Mouse (Mus musculus) embryonic facial prominence, embryonic 14.5 days (tissue): Measurements from ENCODE around the gene Snx33. TPM values are rescaled to one million over a fixed set of nuclear protein-coding genes. Genes with fewer than 3 reads are reported as not detected.

ENCODE experiments used
- ATAC-seq: fragments of 200-750 bp; cut with Nextera tagmentation; 2 replicates; pipeline ENCODE4 v1.8.0; 2017; ENCODE audit warnings: low read depth, moderate number of reproducible peaks, moderate TSS enrichment
- DNase-seq: peaks from one replicate; pipeline ENCODE4 v3.0.0-alpha.2; 2015; ENCODE audit warnings: low spot score
- H3K27ac ChIP-seq: fragments of 300-500 bp; sonication (generic); replicated peaks from 2 replicates; pipeline ENCODE4 v1.5.1; 2014; ENCODE audit warnings: low read depth, mild to moderate bottlenecking, low read length, moderate library complexity
- H3K27me3 ChIP-seq: fragments of 300-500 bp; sonication (generic); replicated peaks from 2 replicates; pipeline ENCODE4 v1.6.1; 2014; ENCODE audit warnings: low read length; ENCODE audit not compliant: control insufficient read depth, insufficient read depth
- H3K36me3 ChIP-seq: fragments of 300-500 bp; sonication (generic); 2 replicates; pipeline ENCODE4 v1.6.1; 2014; ENCODE audit warnings: low read length, mixed read lengths; ENCODE audit not compliant: control insufficient read depth, insufficient read depth
- H3K4me1 ChIP-seq: fragments of 300-500 bp; sonication (generic); 2 replicates; pipeline ENCODE4 v1.6.1; 2014; ENCODE audit warnings: antibody characterized with exemption, low read length; ENCODE audit not compliant: control insufficient read depth, insufficient read depth
- H3K4me2 ChIP-seq: fragments of 300-500 bp; sonication (generic); 2 replicates; pipeline ENCODE4 v1.6.1; 2014; ENCODE audit warnings: low read depth, mild to moderate bottlenecking, low read length, moderate library complexity, mixed read lengths
- H3K4me3 ChIP-seq: fragments of 300-500 bp; sonication (generic); 2 replicates; pipeline ENCODE4 v1.5.1; 2014; ENCODE audit warnings: low read depth, mild to moderate bottlenecking, low read length
- H3K9ac ChIP-seq: fragments of 300-500 bp; sonication (generic); 2 replicates; pipeline ENCODE4 v1.6.1; 2014; ENCODE audit warnings: low read depth, mild to moderate bottlenecking, low read length, moderate library complexity, mixed read lengths
- H3K9me3 ChIP-seq: fragments of 300-500 bp; sonication (generic); 2 replicates; pipeline ENCODE4 v1.6.1; 2016; ENCODE audit warnings: low read length; ENCODE audit not compliant: control insufficient read depth
- WGBS: fragments of 180-500 bp; shearing (Covaris S2); extraction: QIAGEN DNeasy Blood & Tissue Kit; methylation state at CpG from one replicate; pipeline ENCODE4 v1.1.7; 2014; 5-methylcytosine and 5-hydroxymethylcytosine counted together
- polyA plus RNA-seq: library from polyadenylated mRNA; unstranded; fragments of >200 nt; fragmentation: Nextera tagmentation; extraction: Ambion mirVana; gene quantifications from 2 replicates; pipeline ENCODE4 v1.2.1, GENCODE M21; 2014

Gene Snx33
- polyA plus RNA-seq, 1 experiment from 2014 or later = 7.8 TPM

DNA sequence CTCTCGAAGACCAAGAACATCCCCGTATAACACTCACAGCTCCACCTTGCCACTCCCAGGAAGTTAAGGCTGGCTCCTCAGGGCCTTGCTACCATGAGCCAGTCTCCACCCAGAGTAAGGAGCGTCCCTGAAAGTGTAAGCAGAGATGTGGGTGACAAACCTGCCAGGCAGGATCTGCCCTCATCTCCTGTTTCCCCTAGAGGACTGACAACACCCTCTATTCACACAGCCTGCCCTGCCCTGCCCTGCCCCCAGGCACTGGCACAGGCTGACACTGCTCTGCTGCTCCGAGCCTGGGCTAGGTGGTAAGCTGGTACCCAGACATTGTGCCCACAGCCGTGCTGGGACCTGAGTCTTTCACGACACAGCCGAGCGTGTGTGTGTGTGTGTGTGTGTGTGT, 27.0 kb downstream of the Snx33 start:
- ATAC-seq (peak; percentile 91), DNase-seq (peak; percentile 83)
- H3K4me1 ChIP-seq = peaks cover 3% of the 10 kb centered on the region; the same call in 1 of the 2 replicates
- H3K27me3 ChIP-seq = no peaks in the 10 kb centered on the region
- H3K4me2 ChIP-seq = no peak overlapping the region
- WGBS = 46% methylated on average over 8 of the region's 8 CpGs
- no peaks in the 10 kb centered on the region for H3K9me3 ChIP-seq
- H3K27ac ChIP-seq = 0 out of 2 replicates have a peak overlapping the region, but pooled peaks have one; percentile 58
- H3K9ac ChIP-seq = no peak overlapping the region
- H3K4me3 ChIP-seq = no peak overlapping the region
- peaks cover 4% of the 10 kb centered on the region; the same call in 1 of the 2 replicates for H3K36me3 ChIP-seq

DNA sequence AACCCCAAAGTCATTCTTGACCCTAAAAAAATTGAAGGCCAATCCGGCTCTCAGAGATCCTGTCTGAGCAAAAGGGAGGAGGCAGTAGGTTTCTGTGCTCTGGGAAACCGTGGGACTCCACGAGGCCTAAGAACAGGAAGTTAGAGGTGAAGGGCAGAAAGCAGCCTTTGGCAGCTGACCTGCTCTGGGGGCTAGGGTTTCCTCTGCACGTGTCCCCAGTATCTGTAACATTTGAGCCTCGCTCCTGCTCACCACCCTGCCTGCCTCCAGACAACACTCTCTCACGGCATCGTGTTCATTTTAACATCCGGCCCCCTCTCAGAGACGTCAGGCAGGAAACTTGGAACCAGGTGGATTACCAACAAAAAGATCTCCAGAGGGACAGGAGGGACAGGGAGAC, 27.6 kb downstream of the Snx33 start:
- 18% methylated on average over 9 of the region's 9 CpGs for WGBS
- H3K9ac ChIP-seq = peak overlapping the region; percentile 34; the same call in 1 of the 2 replicates
- no peaks in the 10 kb centered on the region for H3K9me3 ChIP-seq
- no peaks in the 10 kb centered on the region for H3K27me3 ChIP-seq
- ATAC-seq = peak; percentile 20; the same call in 1 of the 2 replicates
- peaks cover 3% of the 10 kb centered on the region; the same call in 1 of the 2 replicates for H3K4me1 ChIP-seq
- H3K4me3 ChIP-seq = no peak overlapping the region
- H3K4me2 ChIP-seq = no peak overlapping the region
- peak; percentile 39 for DNase-seq
- H3K27ac ChIP-seq = peak overlapping the region; percentile 58
- peaks cover 4% of the 10 kb centered on the region; the same call in 1 of the 2 replicates for H3K36me3 ChIP-seq

DNA sequence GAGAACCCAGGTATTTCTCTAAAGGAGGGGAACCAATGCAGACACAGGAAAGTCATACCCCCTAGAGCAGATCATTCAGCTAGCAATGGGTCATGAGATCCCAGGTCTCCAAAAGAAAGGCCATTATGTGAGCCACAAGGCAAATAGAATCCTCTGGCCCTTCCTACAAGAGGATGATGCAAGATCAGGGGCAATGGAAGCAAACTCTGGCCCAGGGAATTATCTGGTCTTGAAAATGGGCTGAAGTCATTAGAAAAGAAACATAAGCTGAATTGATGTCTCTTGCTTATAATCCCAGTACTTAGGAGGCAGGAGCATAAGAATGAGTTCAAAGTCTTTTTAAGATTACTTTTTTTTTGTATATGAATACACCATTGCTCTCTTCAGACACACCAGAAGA, 28.1 kb downstream of the Snx33 start:
- H3K4me2 ChIP-seq = no peak overlapping the region
- H3K36me3 ChIP-seq = peaks cover 4% of the 10 kb centered on the region; the same call in 1 of the 2 replicates
- DNase-seq (no peak), ATAC-seq (no peak)
- H3K27ac ChIP-seq = no peak overlapping the region
- no peak overlapping the region for H3K9ac ChIP-seq
- peaks cover 3% of the 10 kb centered on the region; the same call in 1 of the 2 replicates for H3K4me1 ChIP-seq
- no peaks in the 10 kb centered on the region for H3K9me3 ChIP-seq
- no peak overlapping the region for H3K4me3 ChIP-seq
- no peaks in the 10 kb centered on the region for H3K27me3 ChIP-seq

DNA sequence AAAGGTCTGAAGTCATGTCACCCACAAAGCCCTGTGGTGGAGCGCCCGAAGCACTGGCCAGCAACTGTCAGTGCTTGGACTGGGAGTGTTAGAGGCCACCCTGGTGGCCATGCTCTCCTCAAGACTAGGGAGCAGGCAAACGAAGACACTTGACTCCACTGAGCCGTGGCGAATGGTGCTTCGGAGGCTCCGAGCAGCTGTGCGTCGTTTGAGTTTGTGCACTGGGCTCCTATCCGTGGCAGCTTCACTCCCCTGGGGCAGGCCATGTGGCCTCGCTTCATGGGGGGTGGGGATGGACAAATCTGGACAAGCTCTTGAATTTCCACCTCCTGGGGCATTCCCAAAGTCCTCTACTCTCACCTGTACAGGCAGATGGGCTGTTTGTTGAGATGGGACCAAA, 28.8 kb downstream of the Snx33 start:
- 65% methylated on average over 11 of the region's 11 CpGs for WGBS
- DNase-seq (peak; percentile 48), ATAC-seq (no peak)
- peaks cover 3% of the 10 kb centered on the region; the same call in 1 of the 2 replicates for H3K4me1 ChIP-seq
- H3K27ac ChIP-seq = no peak overlapping the region
- H3K27me3 ChIP-seq = no peaks in the 10 kb centered on the region
- H3K9me3 ChIP-seq = no peaks in the 10 kb centered on the region
- H3K9ac ChIP-seq = no peak overlapping the region
- H3K36me3 ChIP-seq = peaks cover 4% of the 10 kb centered on the region; the same call in 1 of the 2 replicates
- H3K4me3 ChIP-seq = no peak overlapping the region
- no peak overlapping the region for H3K4me2 ChIP-seq

DNA sequence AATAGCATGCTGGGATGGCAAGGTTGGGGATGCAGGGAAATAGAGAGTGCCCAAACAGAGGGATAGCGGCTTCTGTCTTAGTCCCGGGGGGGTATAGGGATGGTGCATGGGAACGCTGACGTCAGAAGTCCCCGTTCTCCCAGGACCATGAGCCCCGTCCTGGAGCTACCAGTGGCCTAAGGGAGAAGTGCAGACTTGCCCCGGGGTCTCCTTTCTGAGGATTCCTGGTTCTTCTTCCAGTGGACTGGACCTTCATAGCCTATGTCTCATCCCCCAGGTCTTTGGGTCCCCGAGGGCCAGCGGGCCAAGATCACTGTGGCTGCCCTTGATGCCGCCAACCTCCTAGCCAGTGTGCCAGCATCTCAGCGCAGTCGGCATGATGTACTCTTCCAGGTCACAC, 31.4 kb downstream of the Snx33 start:
- WGBS = 87% methylated on average over 11 of the region's 12 CpGs
- Histone ChIP-seq H3K27me3 (no peaks in the 10 kb centered on the region), H3K36me3 (peaks cover 15% of the 10 kb centered on the region), H3K9me3 (no peaks in the 10 kb centered on the region), H3K4me1 (peaks cover 3% of the 10 kb centered on the region; the same call in 1 of the 2 replicates), H3K4me2 (no peak overlapping the region), H3K9ac (no peak overlapping the region), H3K4me3 (no peak overlapping the region), H3K27ac (no peak overlapping the region)
- no peak for ATAC-seq
- DNase-seq = no peak

DNA sequence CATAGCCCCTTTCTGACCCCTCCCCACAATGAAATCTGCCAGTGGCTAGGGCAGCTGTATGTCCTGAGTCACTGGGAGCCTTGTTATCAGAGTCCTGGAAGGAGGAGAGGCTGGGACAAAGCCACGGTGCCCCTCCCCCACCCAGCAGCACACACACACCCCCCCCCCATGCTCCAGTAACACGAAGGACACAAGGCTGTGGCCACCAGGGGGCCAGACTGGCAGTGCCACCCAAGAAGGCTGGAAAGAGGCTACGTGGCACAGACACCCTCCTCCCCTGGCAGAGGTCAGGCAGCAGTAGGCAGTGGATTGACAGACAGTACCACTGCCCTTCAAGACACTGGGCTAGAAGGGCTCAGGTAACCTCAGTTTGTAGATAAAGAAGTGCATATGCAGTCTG, 34.2 kb downstream of the Snx33 start:
- WGBS = 30% methylated on average over 3 of the region's 3 CpGs
- Histone ChIP-seq H3K27ac (no peak overlapping the region), H3K9me3 (no peaks in the 10 kb centered on the region), H3K4me2 (no peak overlapping the region), H3K4me1 (no peaks in the 10 kb centered on the region), H3K36me3 (peaks cover 23% of the 10 kb centered on the region), H3K4me3 (no peak overlapping the region), H3K9ac (no peak overlapping the region), H3K27me3 (no peaks in the 10 kb centered on the region)
- 0 out of 2 replicates have a peak, but pooled peaks have one; percentile 7 for ATAC-seq
- DNase-seq = no peak

DNA sequence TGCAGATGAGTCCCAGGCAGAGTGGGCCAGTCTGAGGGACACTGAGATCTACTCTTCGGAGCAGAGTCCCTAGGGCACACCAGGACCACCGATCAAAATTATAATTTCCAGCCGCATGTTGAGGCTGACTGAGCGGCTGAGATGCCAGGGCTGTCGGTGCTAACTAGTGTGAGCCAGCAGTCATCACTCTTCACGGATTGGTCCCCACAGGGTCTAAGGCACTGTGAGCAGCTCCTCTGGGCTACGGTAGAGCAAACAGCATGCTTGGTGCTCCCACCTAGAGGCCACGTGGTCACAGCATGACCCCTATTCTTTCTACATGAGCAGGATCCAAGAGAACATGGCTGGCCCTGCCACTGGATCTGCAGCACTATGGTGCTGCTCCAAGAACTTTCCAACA, 34.9 kb downstream of the Snx33 start:
- Histone ChIP-seq H3K4me1 (no peaks in the 10 kb centered on the region), H3K4me2 (no peak overlapping the region), H3K36me3 (peaks cover 30% of the 10 kb centered on the region), H3K27ac (no peak overlapping the region), H3K27me3 (no peaks in the 10 kb centered on the region), H3K9ac (no peak overlapping the region), H3K4me3 (no peak overlapping the region), H3K9me3 (no peaks in the 10 kb centered on the region)
- ATAC-seq = no peak
- DNase-seq = no peak
- WGBS = 72% methylated on average over 6 of the region's 8 CpGs

DNA sequence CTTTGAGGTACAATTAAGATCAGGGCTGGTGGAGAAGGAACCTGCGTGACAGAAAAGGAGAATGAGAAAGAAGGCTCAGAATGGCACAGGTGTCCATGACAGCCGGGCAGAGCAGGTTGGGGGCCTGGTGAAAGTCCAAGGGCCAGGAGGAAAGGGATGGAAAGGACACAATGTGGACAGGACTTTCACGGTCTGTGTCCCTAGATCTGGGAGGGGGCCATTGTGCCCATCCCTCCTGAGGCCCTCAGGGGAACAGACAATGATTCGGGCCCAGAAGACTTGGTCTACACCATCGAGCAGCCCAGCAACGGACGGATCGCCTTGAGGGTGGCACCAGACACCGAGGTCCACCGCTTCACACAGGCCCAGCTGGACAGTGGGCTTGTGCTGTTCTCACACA, 36.1 kb downstream of the Snx33 start:
- Histone ChIP-seq H3K36me3 (peaks cover 39% of the 10 kb centered on the region), H3K27ac (no peak overlapping the region)
- ATAC-seq = no peak

DNA sequence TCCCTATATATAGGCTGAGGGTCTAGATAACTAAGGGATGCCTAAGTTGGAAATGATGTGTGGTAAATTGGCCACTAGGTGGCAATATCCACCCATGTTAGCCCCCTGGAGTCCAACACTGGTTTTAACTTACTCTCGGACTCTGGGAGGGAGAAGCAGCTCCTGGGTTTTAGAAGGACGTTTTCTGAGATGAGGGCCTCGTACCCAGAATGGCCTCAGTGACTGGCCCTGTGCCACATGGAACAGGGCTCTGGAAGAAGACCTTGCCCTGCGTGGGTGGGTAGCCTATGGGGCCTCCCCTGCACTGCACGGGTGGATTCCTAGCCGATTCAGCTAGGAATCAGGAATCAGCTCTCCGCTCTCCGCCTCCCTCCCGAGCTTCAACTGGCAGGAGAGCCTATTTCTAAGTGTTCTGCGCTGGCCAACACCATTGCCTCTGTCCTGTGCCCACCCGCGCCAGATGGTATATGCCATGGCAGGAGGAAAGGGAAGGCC, 36.6 kb downstream of the Snx33 start:
- no peaks in the 10 kb centered on the region for H3K27me3 ChIP-seq
- no peaks in the 10 kb centered on the region for H3K9me3 ChIP-seq
- H3K27ac ChIP-seq = no peak overlapping the region
- H3K4me2 ChIP-seq = peak overlapping the region; percentile 35; the same call in 1 of the 2 replicates
- H3K4me1 ChIP-seq = no peaks in the 10 kb centered on the region
- DNase-seq = peak; percentile 89
- peak; percentile 64 for ATAC-seq
- H3K4me3 ChIP-seq = no peak overlapping the region
- WGBS = 27% methylated on average over 11 of the region's 12 CpGs
- peak overlapping the region; percentile 45; the same call in 1 of the 2 replicates for H3K9ac ChIP-seq
- peaks cover 44% of the 10 kb centered on the region for H3K36me3 ChIP-seq

More for the DNA sequence above, 36.1 kb downstream of the Snx33 start:
- Histone ChIP-seq H3K9ac (no peak overlapping the region), H3K4me2 (no peak overlapping the region), H3K27me3 (no peaks in the 10 kb centered on the region), H3K4me1 (no peaks in the 10 kb centered on the region), H3K4me3 (no peak overlapping the region), H3K9me3 (no peaks in the 10 kb centered on the region)
- 95% methylated on average over 9 of the region's 10 CpGs for WGBS
- no peak for DNase-seq
